Mouse (Mus musculus) cerebellum, adult 9-10 months (tissue): ENCODE measurements around the gene Gm42669.

ENCODE experiments used
- DNase-seq: peaks from one replicate; pipeline ENCODE4 v3.0.0; 2022

The Gm42669 gene

GRCm38 (mm10) chr5:107507321-107507720 is at the start of gene Gm42669:
Gene Gm42669, plus strand, starts transcription at chr5:107507621.
- DNase-seq, result no peak

- DNase-seq, result no peak
Measured at GRCm38 (mm10) chr5:107462147-107463076, 45.0 kb upstream of the Gm42669 start.

GRCm38 (mm10) chr5:107466501-107466900 is 40.9 kb upstream of the Gm42669 start:
- no peak for DNase-seq

- DNase-seq, result no peak
Measured at GRCm38 (mm10) chr5:107467098-107467497, 40.3 kb upstream of the Gm42669 start.

GRCm38 (mm10) chr5:107470600-107471329 is 36.7 kb upstream of the Gm42669 start:
- DNase-seq, result no peak

GRCm38 (mm10) chr5:107480194-107480593 is 27.2 kb upstream of the Gm42669 start:
- no peak for DNase-seq

- no peak for DNase-seq
Measured at GRCm38 (mm10) chr5:107488996-107489395, 18.4 kb upstream of the Gm42669 start.

- DNase-seq, result no peak
Measured at GRCm38 (mm10) chr5:107491036-107491435, 16.4 kb upstream of the Gm42669 start.

- no peak for DNase-seq
Measured at GRCm38 (mm10) chr5:107492471-107492870, 14.9 kb upstream of the Gm42669 start.

GRCm38 (mm10) chr5:107494759-107495158 is 12.7 kb upstream of the Gm42669 start:
- peak; percentile 60 for DNase-seq

GRCm38 (mm10) chr5:107496047-107496446 is 11.4 kb upstream of the Gm42669 start:
- peak; percentile 93 for DNase-seq

GRCm38 (mm10) chr5:107497519-107498501 is 9.6 kb upstream of the Gm42669 start:
- peak; percentile 76 for DNase-seq

- peak; percentile 59 for DNase-seq
Measured at GRCm38 (mm10) chr5:107498806-107499310, 8.6 kb upstream of the Gm42669 start.

- peak; percentile 86 for DNase-seq
Measured at GRCm38 (mm10) chr5:107499891-107500535, 7.4 kb upstream of the Gm42669 start.

- DNase-seq, result no peak
Measured at GRCm38 (mm10) chr5:107500741-107501140, 6.7 kb upstream of the Gm42669 start.

- no peak for DNase-seq
Measured at GRCm38 (mm10) chr5:107510503-107510902, 3.1 kb downstream of the Gm42669 start.

GRCm38 (mm10) chr5:107511326-107511725 is 3.9 kb downstream of the Gm42669 start:
- no peak for DNase-seq

GRCm38 (mm10) chr5:107513583-107513982 is 6.2 kb downstream of the Gm42669 start:
- peak; percentile 72 for DNase-seq

GRCm38 (mm10) chr5:107515453-107515852 is 8.0 kb downstream of the Gm42669 start:
- DNase-seq, result no peak

- DNase-seq, result no peak
Measured at GRCm38 (mm10) chr5:107516087-107516486, 8.7 kb downstream of the Gm42669 start.

GRCm38 (mm10) chr5:107518602-107519001 is 11.2 kb downstream of the Gm42669 start:
- DNase-seq, result no peak

GRCm38 (mm10) chr5:107521386-107521785 is 14.0 kb downstream of the Gm42669 start:
- no peak for DNase-seq
